In the genomic region with DNA sequence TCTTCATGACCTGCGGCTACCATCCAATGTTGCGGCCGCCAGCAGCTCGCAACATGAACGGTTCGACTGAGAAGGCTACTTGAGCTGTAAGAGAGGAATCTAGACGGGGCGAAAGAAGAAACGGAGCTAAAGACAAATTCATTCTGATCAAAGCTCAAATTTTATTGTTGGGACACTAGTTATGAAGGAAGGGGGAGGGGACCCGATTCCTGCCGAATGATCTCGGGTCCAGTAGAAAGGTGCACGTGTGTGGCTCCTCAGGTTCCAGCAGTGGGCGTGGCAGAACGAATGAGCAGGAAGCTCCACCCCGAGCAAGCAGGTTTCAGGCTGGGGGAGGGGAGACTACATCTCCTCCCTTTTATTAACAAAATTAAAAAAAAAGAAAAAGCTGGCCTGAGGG, we compare ENCODE assay signal across 17 mouse cellular contexts. TPM values are rescaled to one million over a fixed set of nuclear protein-coding genes. Genes with fewer than 3 reads are reported as not detected.
"Had no signal": no experiment of that assay in that cellular context is flagged by ENCODE, and none has a peak within 500 bp of the region (broad histone marks: within the 10 kb centered on the region; RNA-seq: fewer than 3 reads in every experiment).

No protein-coding gene starts in this region.

RNA-seq across cellular contexts. Expression of a gene that starts 4.5 kb away (rescaled TPM):
- polyA plus RNA-seq: limb, embryonic 10.5 days; limb, embryonic 11.5 days; limb, embryonic 12.5 days; limb, embryonic 13.5 days; lung, embryonic 14.5 days; macrophage; midbrain, embryonic 10.5 days; midbrain, embryonic 11.5 days; midbrain, embryonic 12.5 days; midbrain, embryonic 14.5 days; midbrain, embryonic 15.5 days; midbrain, embryonic 16.5 days; midbrain, postnatal 0 days; myocyte; neural tube, embryonic 11.5 days; neural tube, embryonic 12.5 days; neural tube, embryonic 13.5 days had no signal

RNA-seq across cellular contexts. Expression of a gene that starts 45.8 kb away (rescaled TPM):
- polyA plus RNA-seq: limb, embryonic 10.5 days; limb, embryonic 11.5 days; limb, embryonic 12.5 days; macrophage; midbrain, embryonic 10.5 days; midbrain, embryonic 11.5 days; midbrain, embryonic 12.5 days; midbrain, embryonic 14.5 days; midbrain, embryonic 15.5 days; midbrain, embryonic 16.5 days; midbrain, postnatal 0 days; myocyte; neural tube, embryonic 11.5 days; neural tube, embryonic 12.5 days had no signal

RNA-seq across cellular contexts. Expression of a gene that starts 49.6 kb away (rescaled TPM):
- polyA plus RNA-seq: limb, embryonic 10.5 days; limb, embryonic 11.5 days; limb, embryonic 12.5 days; limb, embryonic 13.5 days; macrophage; midbrain, embryonic 10.5 days; midbrain, embryonic 11.5 days; midbrain, embryonic 12.5 days; midbrain, embryonic 14.5 days; midbrain, embryonic 15.5 days; midbrain, embryonic 16.5 days; midbrain, postnatal 0 days; neural tube, embryonic 11.5 days; neural tube, embryonic 12.5 days; neural tube, embryonic 13.5 days had no signal
